Mouse (Mus musculus) intestine, embryonic 16.5 days (tissue): ENCODE results near the gene Ryk. TPM values are rescaled to one million over a fixed set of nuclear protein-coding genes. Genes with fewer than 3 reads are reported as not detected.

ENCODE experiments used
- ATAC-seq: fragments of 200-750 bp; cut with Nextera tagmentation; 2 replicates; pipeline ENCODE4 v1.8.0; 2017; ENCODE audit warnings: moderate TSS enrichment, moderate library complexity
- H3K27ac ChIP-seq: fragments of 300-500 bp; sonication (generic); 2 replicates; pipeline ENCODE4 v1.5.1; 2014; ENCODE audit warnings: mild to moderate bottlenecking, low read length
- H3K27me3 ChIP-seq: fragments of 300-500 bp; sonication (generic); replicated peaks from 2 replicates; pipeline ENCODE4 v1.6.1; 2014; ENCODE audit warnings: low read length, control low read depth, mixed read lengths; ENCODE audit not compliant: control insufficient read depth, insufficient read depth
- H3K36me3 ChIP-seq: fragments of 300-500 bp; sonication (generic); 2 replicates; pipeline ENCODE4 v1.6.1; 2014; ENCODE audit warnings: low read length, control low read depth; ENCODE audit not compliant: control insufficient read depth, insufficient read depth
- H3K4me1 ChIP-seq: fragments of 300-500 bp; sonication (generic); 2 replicates; pipeline ENCODE4 v1.6.1; 2014; ENCODE audit warnings: low read length, control low read depth, mixed read lengths; ENCODE audit not compliant: control insufficient read depth, insufficient read depth
- H3K4me2 ChIP-seq: fragments of 300-500 bp; sonication (generic); 2 replicates; pipeline ENCODE4 v1.6.1; 2014; ENCODE audit warnings: low read depth, low read length, control low read depth
- H3K4me3 ChIP-seq: fragments of 300-500 bp; sonication (generic); 2 replicates; pipeline ENCODE4 v1.5.1; 2014; ENCODE audit warnings: mild to moderate bottlenecking, low read length
- H3K9ac ChIP-seq: fragments of 300-500 bp; sonication (generic); 2 replicates; pipeline ENCODE4 v1.6.1; 2014; ENCODE audit warnings: low read depth, low read length
- H3K9me3 ChIP-seq: fragments of 300-500 bp; sonication (generic); 2 replicates; pipeline ENCODE4 v1.6.1; 2016; ENCODE audit warnings: low read length, control low read depth; ENCODE audit not compliant: control insufficient read depth
- WGBS: fragments of 180-500 bp; shearing (Covaris S2); extraction: QIAGEN DNeasy Blood & Tissue Kit; methylation state at CpG from one replicate; pipeline ENCODE4 v1.1.7; 2014; 5-methylcytosine and 5-hydroxymethylcytosine counted together
- polyA plus RNA-seq: library from polyadenylated mRNA; unstranded; fragments of >200 nt; fragmentation: Nextera tagmentation; extraction: Ambion mirVana; gene quantifications from 2 replicates; pipeline ENCODE4 v1.2.1, GENCODE M21; 2015

Gene Ryk
- polyA plus RNA-seq, 1 experiment from 2014 or later = 13.5 TPM

DNA sequence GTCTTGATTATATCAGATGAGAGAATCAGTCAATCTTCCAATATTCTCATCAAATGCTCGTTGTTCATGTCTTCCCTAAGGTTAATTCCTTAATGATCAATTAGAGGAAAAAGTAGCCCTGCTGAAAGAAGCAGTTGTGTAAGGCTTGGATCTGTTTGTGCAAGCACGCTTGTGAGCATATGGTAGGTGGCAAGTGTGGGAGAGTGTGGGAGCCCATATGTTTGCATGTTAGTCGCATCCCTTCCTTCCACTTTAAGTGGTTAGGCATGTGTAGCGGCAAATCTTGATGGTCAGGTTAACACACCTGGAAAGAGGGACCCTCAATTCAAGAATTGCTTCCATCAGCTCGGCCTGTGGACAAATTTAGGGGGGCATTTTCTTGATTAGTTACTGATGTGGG lies 11.6 kb downstream of the Ryk start:
- no peaks in the 10 kb centered on the region for H3K36me3 ChIP-seq
- whole genome bisulfite sequencing = 83% methylated on average over 5 of the region's 5 CpGs
- no peak overlapping the region for H3K4me3 ChIP-seq
- no peak for ATAC-seq
- no peak overlapping the region for H3K4me2 ChIP-seq
- no peak overlapping the region for H3K27ac ChIP-seq
- H3K27me3 ChIP-seq = no peaks in the 10 kb centered on the region
- H3K9ac ChIP-seq = no peak overlapping the region
- peaks cover 62% of the 10 kb centered on the region for H3K4me1 ChIP-seq
- H3K9me3 ChIP-seq = no peaks in the 10 kb centered on the region

DNA sequence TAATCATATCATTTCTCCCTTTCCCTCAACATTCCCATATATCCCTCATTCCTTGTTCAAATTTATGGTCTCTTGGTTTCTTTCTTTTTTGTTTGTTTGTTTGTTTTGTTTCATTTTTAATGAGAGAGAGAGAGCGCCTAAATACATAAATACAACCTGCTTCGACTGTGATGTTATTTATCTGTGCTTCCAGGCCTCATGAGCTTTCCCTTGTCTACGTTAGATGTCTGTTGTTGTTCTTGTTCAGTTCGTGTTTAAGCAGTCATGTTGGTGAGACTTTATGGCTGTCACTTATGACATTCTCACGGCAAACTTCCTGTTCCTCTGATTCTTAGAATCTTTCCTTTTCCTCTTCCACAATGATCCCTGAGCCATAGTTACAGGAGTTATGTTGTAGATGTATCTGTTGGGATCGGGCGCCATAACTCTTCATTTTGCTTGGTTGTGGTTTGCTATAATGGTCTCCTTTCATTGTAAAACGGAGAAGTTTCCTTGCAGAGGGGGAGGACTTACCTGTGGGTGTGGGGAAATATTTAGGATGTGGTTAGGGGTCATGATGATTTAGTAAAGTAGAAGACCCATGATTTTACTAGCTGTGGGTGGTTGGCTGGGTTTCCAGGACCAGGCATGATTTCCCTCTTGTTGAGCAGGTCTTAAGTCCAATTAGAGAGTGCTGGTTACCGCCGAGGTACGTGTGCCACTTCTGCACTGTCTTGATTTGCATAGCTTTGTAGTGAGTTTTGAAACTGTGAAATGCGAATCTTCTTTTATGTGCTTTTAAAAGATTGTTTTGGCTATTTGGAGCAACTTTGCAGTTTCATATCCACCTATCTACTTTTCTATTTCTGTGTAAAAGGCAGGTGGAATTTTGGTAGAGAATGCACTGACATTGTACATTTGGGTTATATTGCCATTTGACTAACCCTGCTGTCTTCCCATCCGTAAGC lies 17.6 kb downstream of the Ryk start:
- Histone ChIP-seq H3K27me3 (no peaks in the 10 kb centered on the region), H3K4me3 (no peak overlapping the region), H3K36me3 (peaks cover 5% of the 10 kb centered on the region; the same call in 1 of the 2 replicates), H3K4me2 (no peak overlapping the region), H3K9me3 (no peaks in the 10 kb centered on the region), H3K27ac (no peak overlapping the region), H3K4me1 (peaks cover 14% of the 10 kb centered on the region), H3K9ac (no peak overlapping the region)
- no peak for ATAC-seq
- 86% methylated on average over 13 of the region's 13 CpGs for WGBS

DNA sequence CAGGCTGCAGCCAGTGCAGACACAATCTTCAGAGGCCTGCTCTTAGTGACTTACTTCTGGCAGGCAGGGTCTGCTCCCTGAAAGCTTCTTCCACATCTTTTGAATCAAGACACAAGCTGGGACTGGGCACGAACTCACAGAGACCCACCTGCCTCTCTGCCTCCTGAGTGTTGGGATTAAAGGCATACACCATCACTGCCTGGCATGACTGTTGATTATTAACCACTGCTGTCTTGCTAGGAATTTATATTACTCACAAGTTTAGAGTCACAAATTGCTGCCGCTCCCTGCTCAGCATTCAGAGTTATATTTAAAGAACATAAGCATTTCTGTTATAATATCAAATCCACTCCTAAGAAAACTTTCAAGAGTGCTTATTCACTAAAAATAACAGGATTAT lies 23.1 kb downstream of the Ryk start:
- 61% methylated on average over 2 of the region's 2 CpGs for WGBS
- Histone ChIP-seq H3K27ac (peak overlapping the region; percentile 86), H3K36me3 (peaks cover 5% of the 10 kb centered on the region; the same call in 1 of the 2 replicates), H3K4me1 (peaks cover 31% of the 10 kb centered on the region), H3K4me2 (no peak overlapping the region), H3K9me3 (0 out of 2 replicates have a peak, but pooled peaks cover 6% of the 10 kb centered on the region), H3K9ac (no peak overlapping the region), H3K4me3 (no peak overlapping the region), H3K27me3 (no peaks in the 10 kb centered on the region)
- ATAC-seq = peak; percentile 67

GRCm38 (mm10) chr9:102858283-102858682 lies 23.6 kb downstream of the Ryk start:
- 0 out of 2 replicates have a peak, but pooled peaks cover 6% of the 10 kb centered on the region for H3K9me3 ChIP-seq
- H3K36me3 ChIP-seq = peaks cover 5% of the 10 kb centered on the region; the same call in 1 of the 2 replicates
- no peak overlapping the region for H3K4me2 ChIP-seq
- peaks cover 35% of the 10 kb centered on the region for H3K4me1 ChIP-seq
- H3K4me3 ChIP-seq = no peak overlapping the region
- no peak overlapping the region for H3K9ac ChIP-seq
- 77% methylated on average over 5 of the region's 5 CpGs for WGBS
- no peaks in the 10 kb centered on the region for H3K27me3 ChIP-seq
- peak; percentile 54 for ATAC-seq
- H3K27ac ChIP-seq = peak overlapping the region; percentile 86

DNA sequence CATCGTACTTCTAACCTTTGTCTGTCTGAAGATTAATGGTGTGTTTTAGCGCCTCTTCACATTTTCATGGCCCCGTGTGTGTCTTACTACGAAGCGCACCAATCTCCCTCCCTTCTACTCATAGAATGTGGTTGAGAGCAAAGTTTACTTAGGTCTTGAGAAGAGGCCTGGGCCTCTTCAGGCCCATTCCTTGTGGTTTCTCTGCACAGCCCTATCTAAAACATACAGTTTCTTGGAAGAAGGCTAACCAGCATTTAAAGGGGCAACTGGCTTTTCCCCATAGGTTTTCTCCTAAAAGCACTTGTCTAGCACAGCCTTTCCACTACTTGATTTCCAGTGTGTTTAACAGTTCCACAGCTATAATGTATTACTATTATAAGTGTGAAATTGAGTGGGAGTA lies 24.7 kb downstream of the Ryk start:
- H3K27me3 ChIP-seq = no peaks in the 10 kb centered on the region
- H3K9me3 ChIP-seq = 0 out of 2 replicates have a peak, but pooled peaks cover 6% of the 10 kb centered on the region
- no peak overlapping the region for H3K27ac ChIP-seq
- H3K9ac ChIP-seq = no peak overlapping the region
- ATAC-seq = no peak
- H3K36me3 ChIP-seq = peaks cover 5% of the 10 kb centered on the region; the same call in 1 of the 2 replicates
- no peak overlapping the region for H3K4me3 ChIP-seq
- WGBS = 81% methylated on average over 5 of the region's 5 CpGs
- H3K4me1 ChIP-seq = peaks cover 45% of the 10 kb centered on the region
- H3K4me2 ChIP-seq = no peak overlapping the region

GRCm38 (mm10) chr9:102859963-102860362 lies 25.2 kb downstream of the Ryk start:
- WGBS = 93% methylated on average over 10 of the region's 10 CpGs
- no peak overlapping the region for H3K9ac ChIP-seq
- no peak for ATAC-seq

DNA sequence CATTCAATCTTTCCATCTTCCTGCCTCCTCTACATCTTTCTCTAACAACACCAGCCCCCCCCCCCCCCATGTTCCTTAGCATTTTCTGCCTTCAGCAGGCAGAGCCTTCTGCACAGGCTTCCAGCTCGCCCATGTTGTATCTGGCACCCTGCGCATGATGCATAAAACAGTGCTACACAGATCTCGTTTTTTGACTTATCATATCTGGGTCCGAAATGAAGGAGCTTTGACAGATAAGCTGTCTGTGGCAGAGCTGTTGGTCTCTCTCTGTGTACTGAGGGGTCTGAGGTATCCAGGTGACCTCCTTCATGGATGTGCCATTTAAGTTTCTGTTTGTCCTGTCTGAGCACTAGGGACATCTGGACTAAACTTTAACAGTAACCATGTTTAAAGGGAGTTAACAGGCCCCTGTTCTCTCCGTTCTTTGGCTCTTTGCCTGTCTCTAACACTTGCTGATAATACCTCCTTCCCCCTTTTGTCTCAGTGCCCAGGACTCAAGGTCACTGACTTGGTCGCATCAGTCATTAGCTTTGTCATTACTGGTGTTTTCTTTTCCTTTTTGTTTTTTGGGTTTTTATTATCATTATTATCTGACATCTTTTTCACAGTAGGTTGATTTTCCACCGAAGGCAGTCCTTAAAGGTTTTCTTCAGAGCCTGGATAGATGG lies 26.2 kb downstream of the Ryk start:
- no peak for ATAC-seq
- WGBS = 69% methylated on average over 7 of the region's 7 CpGs
- peak overlapping the region; percentile 57; the same call in 1 of the 2 replicates for H3K27ac ChIP-seq
- H3K4me2 ChIP-seq = no peak overlapping the region
- H3K9ac ChIP-seq = no peak overlapping the region
- peaks cover 59% of the 10 kb centered on the region for H3K4me1 ChIP-seq
- no peak overlapping the region for H3K4me3 ChIP-seq
- H3K27me3 ChIP-seq = no peaks in the 10 kb centered on the region
- H3K9me3 ChIP-seq = 0 out of 2 replicates have a peak, but pooled peaks cover 6% of the 10 kb centered on the region
- peaks cover 5% of the 10 kb centered on the region; the same call in 1 of the 2 replicates for H3K36me3 ChIP-seq

More at GRCm38 (mm10) chr9:102859963-102860362, 25.2 kb downstream of the Ryk start:
- no peak overlapping the region for H3K4me2 ChIP-seq
- H3K27ac ChIP-seq = no peak overlapping the region
- H3K36me3 ChIP-seq = peaks cover 5% of the 10 kb centered on the region; the same call in 1 of the 2 replicates
- H3K9me3 ChIP-seq = 0 out of 2 replicates have a peak, but pooled peaks cover 6% of the 10 kb centered on the region
- peaks cover 49% of the 10 kb centered on the region for H3K4me1 ChIP-seq
- H3K27me3 ChIP-seq = no peaks in the 10 kb centered on the region
- H3K4me3 ChIP-seq = no peak overlapping the region

- H3K4me3 ChIP-seq = no peak overlapping the region
- H3K4me2 ChIP-seq = no peak overlapping the region
- 0 out of 2 replicates have a peak overlapping the region, but pooled peaks have one; percentile 43 for H3K9ac ChIP-seq
- 64% methylated on average over 7 of the region's 7 CpGs for WGBS
- H3K4me1 ChIP-seq = peaks cover 66% of the 10 kb centered on the region
- H3K27me3 ChIP-seq = no peaks in the 10 kb centered on the region
- no peaks in the 10 kb centered on the region; the same call in 1 of the 2 replicates for H3K36me3 ChIP-seq
- 0 out of 2 replicates have a peak, but pooled peaks cover 6% of the 10 kb centered on the region for H3K9me3 ChIP-seq
- peak overlapping the region; percentile 57 for H3K27ac ChIP-seq
- peak; percentile 36 for ATAC-seq
Observed at GRCm38 (mm10) chr9:102861789-102862188, 27.1 kb downstream of the Ryk start.

GRCm38 (mm10) chr9:102862260-102862659 lies 27.5 kb downstream of the Ryk start:
- Histone ChIP-seq H3K27ac (peak overlapping the region; percentile 57), H3K36me3 (no peaks in the 10 kb centered on the region; the same call in 1 of the 2 replicates), H3K9me3 (0 out of 2 replicates have a peak, but pooled peaks cover 6% of the 10 kb centered on the region), H3K9ac (0 out of 2 replicates have a peak overlapping the region, but pooled peaks have one; percentile 43), H3K4me1 (peaks cover 66% of the 10 kb centered on the region), H3K27me3 (no peaks in the 10 kb centered on the region), H3K4me3 (no peak overlapping the region), H3K4me2 (no peak overlapping the region)
- no peak for ATAC-seq
- 67% methylated on average over 3 of the region's 3 CpGs for WGBS
